Mouse (Mus musculus) heart, postnatal 0 days (tissue): Measurements from ENCODE around the gene Slc24a3. TPM values are rescaled to one million over a fixed set of nuclear protein-coding genes. Genes with fewer than 3 reads are reported as not detected.

ENCODE experiments used
- ATAC-seq: fragments of 200-750 bp; cut with Nextera tagmentation; 2 replicates; pipeline ENCODE4 v1.8.0; 2017; ENCODE audit warnings: low read depth, moderate number of reproducible peaks, moderate library complexity; ENCODE audit not compliant: insufficient read depth
- DNase-seq: peaks from one replicate; pipeline ENCODE4 v3.0.0-alpha.2; 2016; ENCODE audit warnings: low spot score
- H3K27ac ChIP-seq: fragments of 300-500 bp; sonication (generic); 2 replicates; pipeline ENCODE4 v1.5.1; 2014; ENCODE audit warnings: low read depth, mild to moderate bottlenecking
- H3K27me3 ChIP-seq: fragments of 300-500 bp; sonication (generic); 2 replicates; pipeline ENCODE4 v1.6.1; 2014; ENCODE audit warnings: low read length, mixed read lengths; ENCODE audit not compliant: control insufficient read depth, insufficient read depth
- H3K36me3 ChIP-seq: fragments of 300-500 bp; sonication (generic); replicated peaks from 2 replicates; pipeline ENCODE4 v1.6.1; 2014; ENCODE audit warnings: low read length, mixed read lengths; ENCODE audit not compliant: control insufficient read depth, insufficient read depth
- H3K4me1 ChIP-seq: fragments of 300-500 bp; sonication (generic); 2 replicates; pipeline ENCODE4 v1.6.1; 2014; ENCODE audit warnings: antibody characterized with exemption; ENCODE audit not compliant: control insufficient read depth, insufficient read depth
- H3K4me2 ChIP-seq: fragments of 300-500 bp; sonication (generic); 2 replicates; pipeline ENCODE4 v1.6.1; 2014; ENCODE audit warnings: low read depth, mild to moderate bottlenecking, low read length, moderate library complexity
- H3K4me3 ChIP-seq: fragments of 300-500 bp; sonication (generic); 2 replicates; pipeline ENCODE4 v1.5.1; 2014; ENCODE audit warnings: low read depth, low read length
- H3K9ac ChIP-seq: fragments of 300-500 bp; sonication (generic); replicated peaks from 2 replicates; pipeline ENCODE4 v1.6.1; 2014; ENCODE audit warnings: low read depth, low read length, mixed read lengths
- H3K9me3 ChIP-seq: fragments of 300-500 bp; sonication (generic); replicated peaks from 2 replicates; pipeline ENCODE4 v1.6.1; 2016; ENCODE audit warnings: low read length; ENCODE audit not compliant: control insufficient read depth
- CTCF ChIP-seq: IDR thresholded peaks from 2 replicates; pipeline ENCODE4 v1.5.1; 2016; ENCODE audit warnings: antibody characterized with exemption, control low read depth, low read depth
- EP300 ChIP-seq: IDR thresholded peaks from 2 replicates; pipeline ENCODE4 v1.6.1; 2016; ENCODE audit warnings: antibody characterized with exemption, low read depth
- WGBS: fragments of 180-500 bp; shearing (Covaris S2); extraction: QIAGEN DNeasy Blood & Tissue Kit; methylation state at CpG from one replicate; pipeline ENCODE4 v1.1.7; 2014; 5-methylcytosine and 5-hydroxymethylcytosine counted together
- polyA plus RNA-seq: library from polyadenylated mRNA; unstranded; fragments of >200 nt; fragmentation: Nextera tagmentation; extraction: Ambion mirVana; gene quantifications from 2 replicates; pipeline ENCODE4 v1.2.1, GENCODE M21; 2015
- total RNA-seq: library from RNA; depleted of rRNA; stranded (reverse); fragments of >200 nt; gene quantifications from 2 replicates; pipeline ENCODE4 v1.2.3, GENCODE M21; 2014; ENCODE audit warnings: low replicate concordance

Gene Slc24a3
- total and polyA plus RNA-seq, 2 experiments from 2014 or later: 0.63 to 3.7 TPM

DNA sequence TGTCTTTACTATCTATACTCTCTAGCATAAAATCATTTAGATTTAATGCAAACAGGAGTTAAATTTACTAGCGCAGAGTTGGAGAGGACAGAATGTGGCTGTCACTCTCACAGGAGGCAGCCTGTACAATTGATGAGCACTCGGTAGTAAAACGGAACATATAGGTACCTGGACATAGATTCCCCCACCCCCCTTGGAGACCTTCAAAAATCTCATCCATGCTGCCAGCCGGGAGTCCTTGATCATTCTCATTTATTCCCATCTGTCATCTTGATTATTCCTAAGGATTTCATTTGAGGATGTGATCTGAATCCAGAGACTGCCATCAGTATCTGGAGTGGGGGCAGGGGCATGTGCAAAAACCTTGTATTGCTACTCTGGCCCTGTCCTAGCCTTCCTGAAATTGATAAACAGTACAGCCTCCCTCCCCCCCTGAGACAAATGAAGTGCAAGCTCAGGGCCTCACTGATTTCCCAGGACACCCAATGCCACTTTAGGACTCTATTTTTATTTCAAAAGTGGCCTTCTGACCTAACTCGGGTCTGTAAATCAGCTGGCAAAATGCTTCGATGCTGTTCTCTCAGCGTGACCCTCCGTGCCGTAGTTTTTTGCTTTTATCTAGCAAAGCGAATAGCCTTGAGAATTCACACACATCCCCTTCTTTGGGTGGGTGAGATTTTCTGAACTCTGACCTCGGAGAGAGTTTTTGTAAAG is 237.4 kb downstream of the Slc24a3 start:
- H3K9me3 ChIP-seq: no peaks in the 10 kb centered on the region
- no peak overlapping the region for H3K27ac ChIP-seq
- H3K27me3 ChIP-seq: no peaks in the 10 kb centered on the region
- WGBS: 41% methylated on average over 11 of the region's 11 CpGs
- peaks cover 12% of the 10 kb centered on the region; the same call in 1 of the 2 replicates for H3K4me1 ChIP-seq
- no peaks in the 10 kb centered on the region for H3K36me3 ChIP-seq
- H3K4me2 ChIP-seq: no peak overlapping the region
- H3K9ac ChIP-seq: no peak overlapping the region
- DNase-seq (no peak), ATAC-seq (no peak)
- H3K4me3 ChIP-seq: no peak overlapping the region
- no peak for TF ChIP-seq EP300
- no peak for TF ChIP-seq CTCF

DNA sequence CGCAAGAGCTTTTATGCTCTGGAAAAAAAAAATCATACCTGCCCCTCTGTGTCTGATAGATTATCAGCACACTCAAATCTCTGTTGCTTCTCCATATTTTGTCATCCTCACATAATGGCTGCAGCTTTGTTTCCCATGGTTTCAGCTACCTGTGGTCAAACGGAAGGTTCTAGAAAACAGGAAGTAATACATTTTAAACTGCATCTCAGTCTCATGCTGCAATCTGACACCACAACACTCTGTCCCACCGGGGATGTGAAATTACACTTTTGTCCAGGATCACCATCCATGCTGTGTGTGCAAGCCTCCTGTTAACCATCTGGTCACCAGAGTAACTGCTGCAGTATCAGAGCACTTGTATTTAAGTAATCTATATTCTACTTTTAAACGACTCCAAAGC is 238.2 kb downstream of the Slc24a3 start:
- H3K27ac ChIP-seq: no peak overlapping the region
- 54% methylated on average over 4 of the region's 4 CpGs for WGBS
- no peak for TF ChIP-seq EP300
- TF ChIP-seq CTCF: no peak

DNA sequence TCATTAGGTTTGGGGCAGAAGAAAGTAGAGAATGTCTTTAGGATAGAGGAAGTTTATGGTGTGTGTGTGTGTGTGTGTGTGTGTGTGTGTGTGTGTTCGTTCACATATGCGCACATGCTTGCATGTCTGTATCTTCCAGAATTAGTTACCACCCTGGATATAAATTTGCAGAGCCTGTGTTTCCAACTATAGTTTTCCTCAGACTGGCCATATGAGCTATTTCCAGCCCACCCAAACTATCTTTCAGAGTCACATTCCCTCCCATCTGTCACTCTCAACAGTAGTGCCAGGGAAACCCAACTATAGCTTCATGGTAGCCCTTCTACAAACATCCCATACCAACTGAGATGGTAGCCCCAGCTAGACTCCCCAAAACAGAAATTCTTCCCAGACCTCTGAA is 250.2 kb downstream of the Slc24a3 start:
- DNase-seq (no peak), ATAC-seq (no peak)
- TF ChIP-seq EP300 (no peak), CTCF (no peak)
- Histone ChIP-seq H3K4me3 (no peak overlapping the region), H3K27ac (no peak overlapping the region), H3K4me2 (no peak overlapping the region), H3K27me3 (no peaks in the 10 kb centered on the region), H3K9me3 (no peaks in the 10 kb centered on the region), H3K36me3 (no peaks in the 10 kb centered on the region), H3K9ac (no peak overlapping the region), H3K4me1 (no peaks in the 10 kb centered on the region; the same call in 1 of the 2 replicates)
- WGBS: 77% methylated on average over 2 of the region's 2 CpGs

More for the DNA sequence above, 238.2 kb downstream of the Slc24a3 start:
- ATAC-seq: no peak
- H3K9me3 ChIP-seq: no peaks in the 10 kb centered on the region
- H3K4me1 ChIP-seq: peaks cover 12% of the 10 kb centered on the region; the same call in 1 of the 2 replicates
- no peak overlapping the region for H3K9ac ChIP-seq
- DNase-seq: no peak
- no peak overlapping the region for H3K4me3 ChIP-seq
- no peaks in the 10 kb centered on the region for H3K27me3 ChIP-seq
- H3K4me2 ChIP-seq: no peak overlapping the region
- H3K36me3 ChIP-seq: no peaks in the 10 kb centered on the region

DNA sequence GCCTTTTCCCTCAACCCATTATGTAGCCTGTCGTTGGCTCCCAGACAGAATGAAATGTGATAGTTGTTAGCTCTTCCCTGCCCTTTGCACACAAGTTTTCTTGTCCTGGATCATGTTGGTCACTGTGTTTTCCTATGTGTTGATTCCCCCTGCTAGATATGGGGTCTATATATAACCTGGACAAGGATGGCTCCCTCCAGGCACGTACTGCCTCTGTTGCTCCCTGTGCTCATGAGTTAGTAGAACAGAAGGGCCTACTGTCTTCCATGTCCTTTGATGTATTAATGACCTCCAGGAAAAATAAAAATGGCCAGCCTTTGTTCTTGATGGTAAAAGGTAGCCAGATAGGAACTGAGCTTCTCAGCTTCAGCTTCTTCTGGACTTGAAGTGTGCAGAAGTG is 251.5 kb downstream of the Slc24a3 start:
- Histone ChIP-seq H3K9ac (no peak overlapping the region), H3K27ac (no peak overlapping the region), H3K27me3 (no peaks in the 10 kb centered on the region), H3K4me1 (no peaks in the 10 kb centered on the region; the same call in 1 of the 2 replicates), H3K4me2 (no peak overlapping the region), H3K9me3 (no peaks in the 10 kb centered on the region), H3K36me3 (no peaks in the 10 kb centered on the region), H3K4me3 (no peak overlapping the region)
- DNase-seq: no peak
- WGBS: 29% methylated on average over 2 of the region's 2 CpGs
- no peak for TF ChIP-seq EP300
- ATAC-seq: no peak

DNA sequence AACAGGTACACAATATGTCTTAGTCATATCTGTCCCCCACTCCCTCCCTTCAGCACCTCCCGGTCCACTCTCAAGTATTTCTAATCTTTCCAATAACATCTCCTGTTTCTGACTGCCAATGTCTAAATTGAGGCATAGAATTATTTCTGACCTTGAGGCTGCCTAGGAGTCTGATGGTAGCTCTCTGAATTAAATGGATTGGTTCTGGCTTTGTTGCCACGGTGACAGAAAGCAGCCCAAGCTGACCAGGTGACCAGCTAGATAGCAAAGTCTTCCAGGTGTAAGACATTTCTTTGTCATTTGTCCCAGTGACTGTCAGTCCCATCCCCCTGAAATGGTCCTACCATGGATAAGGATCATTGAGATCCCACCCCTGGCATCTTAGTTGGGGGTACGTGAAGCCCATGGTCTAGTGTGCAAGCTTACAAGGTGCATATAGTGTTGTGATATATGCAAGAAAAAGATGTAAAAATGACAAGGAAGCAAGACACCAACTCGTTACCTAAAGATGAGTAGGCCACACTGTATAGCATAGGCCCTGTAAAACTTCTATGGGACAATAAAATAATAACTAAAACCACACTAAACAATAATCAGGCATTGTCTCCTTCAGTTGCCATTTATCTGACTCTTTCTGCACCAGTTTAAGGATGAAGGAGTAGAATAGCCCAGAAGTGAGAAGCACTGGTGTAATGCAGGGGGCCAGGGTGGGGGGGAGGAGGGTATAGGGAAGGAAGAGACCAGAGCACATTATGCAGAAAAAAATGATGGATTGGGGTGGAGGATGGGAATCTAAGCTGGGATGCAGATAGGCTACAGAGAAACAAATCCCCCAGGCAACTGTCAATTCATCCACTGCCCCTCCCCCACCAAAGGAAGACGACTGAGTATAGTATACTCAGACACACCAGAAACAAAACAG is 253.7 kb downstream of the Slc24a3 start:
- TF ChIP-seq CTCF (no peak), EP300 (no peak)
- no peak overlapping the region for H3K4me3 ChIP-seq
- H3K27me3 ChIP-seq: no peaks in the 10 kb centered on the region
- no peak overlapping the region for H3K4me2 ChIP-seq
- no peaks in the 10 kb centered on the region; the same call in 1 of the 2 replicates for H3K4me1 ChIP-seq
- H3K27ac ChIP-seq: no peak overlapping the region
- H3K9me3 ChIP-seq: no peaks in the 10 kb centered on the region
- no peak overlapping the region for H3K9ac ChIP-seq
- ATAC-seq: no peak
- 70% methylated on average over 5 of the region's 5 CpGs for WGBS
- no peak for DNase-seq
- no peaks in the 10 kb centered on the region for H3K36me3 ChIP-seq
